Mouse (Mus musculus): Measurements from ENCODE around the gene Pkd1l1. TPM values are rescaled to one million over a fixed set of nuclear protein-coding genes. Genes with fewer than 3 reads are reported as not detected.
A peak's percentile ranks its signal among the peaks of the same experiment; 100 is the strongest.

Pkd1l1 gene
- polyA plus RNA-seq, 1 experiment from 2014 or later = 0.08 TPM

DNA sequence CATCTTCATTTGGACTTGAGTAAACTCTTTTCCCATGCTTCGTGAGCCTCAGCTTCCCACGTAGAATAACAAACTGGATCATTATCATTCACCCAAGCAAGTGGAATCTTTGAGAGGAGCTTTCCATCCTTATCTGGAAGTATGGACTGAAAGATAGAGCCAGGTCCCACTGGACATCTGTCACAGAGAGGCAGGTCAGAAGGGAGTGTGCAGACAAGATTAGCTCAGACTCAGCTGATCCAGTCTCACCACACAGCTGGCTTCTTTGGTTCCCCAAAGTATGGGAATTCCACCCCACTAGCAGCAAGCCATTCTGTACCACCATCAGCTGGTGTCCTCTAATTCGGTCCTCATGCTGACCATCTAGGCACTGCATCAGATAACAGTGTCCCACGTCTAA, 29.0 kb downstream of the Pkd1l1 start:
- DNase-seq (no peak), ATAC-seq (ENCODE audit: insufficient read depth) (no peak)
- Histone ChIP-seq H3K27me3 (ENCODE audit: insufficient read depth, low read length) (no peaks in the 10 kb centered on the region), H3K4me3 (ENCODE audit: low read depth, low read length) (no peak overlapping the region), H3K4me2 (no peak overlapping the region), H3K9ac (no peak overlapping the region), H3K27ac (ENCODE audit: low read depth) (no peak overlapping the region), H3K9me3 (ENCODE audit: low read depth, low read length) (no peaks in the 10 kb centered on the region), H3K36me3 (ENCODE audit: insufficient read depth) (no peaks in the 10 kb centered on the region), H3K4me1 (ENCODE audit: insufficient read depth) (peaks cover 7% of the 10 kb centered on the region)
- TF ChIP-seq CTCF (IDR thresholded peaks at IDR 0.05; ENCODE audit: low read depth) = no peak
- WGBS = 73% methylated on average over 4 of the region's 4 CpGs

DNA sequence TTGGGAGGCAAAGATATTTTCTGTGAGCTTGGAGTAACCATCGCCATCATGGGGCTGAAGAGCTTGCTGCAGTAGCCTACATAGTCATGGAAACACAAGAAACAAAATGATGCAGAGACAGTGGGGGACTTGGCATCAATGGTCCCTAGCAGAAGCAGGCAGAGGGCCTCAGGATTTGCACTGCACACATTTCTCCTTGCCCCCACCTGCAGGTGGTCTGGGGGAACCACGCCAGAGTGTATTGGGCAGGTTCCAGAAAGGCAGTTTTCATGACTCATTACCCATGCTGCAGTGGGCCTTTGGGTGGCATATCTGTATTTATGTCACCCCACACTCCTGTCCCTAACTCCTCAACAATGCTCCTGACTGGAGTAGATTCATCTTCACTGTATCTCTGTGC, 30.6 kb downstream of the Pkd1l1 start:
- no peak for ATAC-seq (ENCODE audit: insufficient read depth)
- H3K27me3 ChIP-seq (ENCODE audit: insufficient read depth, low read length) = no peaks in the 10 kb centered on the region
- 59% methylated on average over 2 of the region's 2 CpGs for WGBS
- no peak overlapping the region for H3K27ac ChIP-seq (ENCODE audit: low read depth)
- no peaks in the 10 kb centered on the region for H3K36me3 ChIP-seq (ENCODE audit: insufficient read depth)
- H3K9ac ChIP-seq = no peak overlapping the region
- H3K4me1 ChIP-seq (ENCODE audit: insufficient read depth) = no peaks in the 10 kb centered on the region
- DNase-seq = peak; percentile 9
- TF ChIP-seq CTCF (IDR thresholded peaks at IDR 0.05; ENCODE audit: low read depth) = no peak
- H3K9me3 ChIP-seq (ENCODE audit: low read depth, low read length) = no peaks in the 10 kb centered on the region
- no peak overlapping the region for H3K4me2 ChIP-seq
- no peak overlapping the region for H3K4me3 ChIP-seq (ENCODE audit: low read depth, low read length)

- no peak for TF ChIP-seq CTCF (IDR thresholded peaks at IDR 0.05; ENCODE audit: low read depth)
- H3K9ac ChIP-seq = no peak overlapping the region
- no peak for ATAC-seq (ENCODE audit: insufficient read depth)
- H3K27ac ChIP-seq (ENCODE audit: low read depth) = no peak overlapping the region
- 83% methylated on average over 9 of the region's 9 CpGs for WGBS
- no peaks in the 10 kb centered on the region for H3K9me3 ChIP-seq (ENCODE audit: low read depth, low read length)
- H3K27me3 ChIP-seq (ENCODE audit: insufficient read depth, low read length) = no peaks in the 10 kb centered on the region
- no peak overlapping the region for H3K4me2 ChIP-seq
- H3K4me3 ChIP-seq (ENCODE audit: low read depth, low read length) = no peak overlapping the region
- no peaks in the 10 kb centered on the region for H3K36me3 ChIP-seq (ENCODE audit: insufficient read depth)
- no peak for DNase-seq
- H3K4me1 ChIP-seq (ENCODE audit: insufficient read depth) = no peaks in the 10 kb centered on the region
Measured at GRCm38 (mm10) chr11:8936431-8937110, 36.5 kb downstream of the Pkd1l1 start.

- H3K9ac ChIP-seq = no peak overlapping the region
- DNase-seq (no peak), ATAC-seq (ENCODE audit: insufficient read depth) (no peak)
- WGBS = 75% methylated on average over 8 of the region's 8 CpGs
- H3K4me1 ChIP-seq (ENCODE audit: insufficient read depth) = no peaks in the 10 kb centered on the region
- no peak overlapping the region for H3K27ac ChIP-seq (ENCODE audit: low read depth)
- H3K36me3 ChIP-seq (ENCODE audit: insufficient read depth) = no peaks in the 10 kb centered on the region
- H3K4me3 ChIP-seq (ENCODE audit: low read depth, low read length) = no peak overlapping the region
- H3K4me2 ChIP-seq = no peak overlapping the region
- H3K9me3 ChIP-seq (ENCODE audit: low read depth, low read length) = no peaks in the 10 kb centered on the region
- TF ChIP-seq CTCF (IDR thresholded peaks at IDR 0.05; ENCODE audit: low read depth) = no peak
- no peaks in the 10 kb centered on the region for H3K27me3 ChIP-seq (ENCODE audit: insufficient read depth, low read length)
Measured at GRCm38 (mm10) chr11:8916081-8916671, 56.9 kb downstream of the Pkd1l1 start.

DNA sequence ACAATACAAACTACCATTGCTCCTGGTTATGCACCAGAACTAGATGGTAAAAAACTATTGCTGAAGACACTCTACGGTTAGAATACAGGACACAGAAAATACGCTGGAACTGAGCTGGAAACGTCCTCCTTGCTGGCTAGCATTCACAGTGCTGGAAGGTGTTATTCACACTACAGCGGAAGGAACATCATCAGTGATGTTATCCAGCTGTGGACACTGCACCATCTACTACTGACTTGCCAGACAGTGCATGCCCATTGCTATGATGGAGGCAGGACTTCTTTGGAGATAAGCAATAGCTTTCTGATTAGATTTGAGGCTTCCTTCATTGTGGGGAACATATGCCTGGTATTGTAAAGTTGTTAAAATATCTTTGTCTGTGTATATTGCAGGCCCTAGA, 90.3 kb downstream of the Pkd1l1 start:
- Histone ChIP-seq H3K4me2 (no peak overlapping the region), H3K9ac (no peak overlapping the region), H3K9me3 (ENCODE audit: low read depth, low read length) (no peaks in the 10 kb centered on the region), H3K36me3 (ENCODE audit: insufficient read depth) (no peaks in the 10 kb centered on the region), H3K27ac (ENCODE audit: low read depth) (no peak overlapping the region), H3K27me3 (ENCODE audit: insufficient read depth, low read length) (no peaks in the 10 kb centered on the region), H3K4me1 (ENCODE audit: insufficient read depth) (no peaks in the 10 kb centered on the region), H3K4me3 (ENCODE audit: low read depth, low read length) (no peak overlapping the region)
- TF ChIP-seq CTCF (IDR thresholded peaks at IDR 0.05; ENCODE audit: low read depth) = no peak
- 54% methylated on average over 4 of the region's 4 CpGs for WGBS
- peak; percentile 60; the same call in 1 of the 2 replicates for ATAC-seq (ENCODE audit: insufficient read depth)
- DNase-seq = peak; percentile 66

- WGBS = 74% methylated on average over 2 of the region's 2 CpGs
- Histone ChIP-seq H3K36me3 (ENCODE audit: insufficient read depth) (no peaks in the 10 kb centered on the region), H3K27me3 (ENCODE audit: insufficient read depth, low read length) (no peaks in the 10 kb centered on the region), H3K9ac (no peak overlapping the region), H3K4me1 (ENCODE audit: insufficient read depth) (no peaks in the 10 kb centered on the region), H3K9me3 (ENCODE audit: low read depth, low read length) (no peaks in the 10 kb centered on the region), H3K4me2 (no peak overlapping the region), H3K27ac (ENCODE audit: low read depth) (no peak overlapping the region), H3K4me3 (ENCODE audit: low read depth, low read length) (no peak overlapping the region)
- DNase-seq (no peak), ATAC-seq (ENCODE audit: insufficient read depth) (no peak)
- TF ChIP-seq CTCF (IDR thresholded peaks at IDR 0.05; ENCODE audit: low read depth) = peak; percentile 52
Measured at GRCm38 (mm10) chr11:8881521-8881920, 91.5 kb downstream of the Pkd1l1 start.

DNA sequence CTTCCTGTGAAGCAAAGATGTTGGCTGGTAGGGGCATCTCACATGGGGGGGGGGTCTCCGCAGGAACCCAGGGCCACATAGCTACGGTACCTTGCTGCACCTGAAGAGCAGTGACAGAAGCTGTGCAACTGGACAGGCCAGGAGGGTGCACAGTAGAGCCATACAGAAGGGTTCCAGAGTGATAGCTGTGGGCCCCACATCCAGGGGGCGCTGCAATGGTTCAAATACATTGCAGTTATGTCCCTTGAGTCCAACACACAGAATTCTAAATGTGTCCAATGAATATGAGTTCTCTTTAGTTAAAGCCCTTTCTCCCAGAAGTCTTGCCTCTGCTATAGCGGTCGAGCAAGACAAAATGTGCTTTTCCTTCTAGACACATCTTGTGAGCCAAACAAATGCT, 103.0 kb downstream of the Pkd1l1 start:
- Histone ChIP-seq H3K4me3 (ENCODE audit: low read depth, low read length) (no peak overlapping the region), H3K4me1 (ENCODE audit: insufficient read depth) (no peaks in the 10 kb centered on the region), H3K9ac (no peak overlapping the region), H3K27ac (ENCODE audit: low read depth) (no peak overlapping the region), H3K36me3 (ENCODE audit: insufficient read depth) (no peaks in the 10 kb centered on the region), H3K9me3 (ENCODE audit: low read depth, low read length) (no peaks in the 10 kb centered on the region), H3K27me3 (ENCODE audit: insufficient read depth, low read length) (no peaks in the 10 kb centered on the region), H3K4me2 (no peak overlapping the region)
- no peak for TF ChIP-seq CTCF (IDR thresholded peaks at IDR 0.05; ENCODE audit: low read depth)
- ATAC-seq (ENCODE audit: insufficient read depth) = no peak
- no peak for DNase-seq
- 85% methylated on average over 5 of the region's 5 CpGs for WGBS
